Mouse (Mus musculus) liver, embryonic 14.5 days (tissue): ENCODE measurements at regions not wholly inside any gene's neighbourhood (a gene's known extent, or its start where the extent isn't known, plus 50 kb on each side); places are given as distances from the start of the nearest gene placed in this dataset.

Source experiments
- ATAC-seq: fragments of 200-750 bp; cut with Nextera tagmentation; 2 replicates; pipeline ENCODE4 v1.8.0; 2017; ENCODE audit warnings: moderate number of reproducible peaks, mild to moderate bottlenecking, moderate library complexity; ENCODE audit not compliant: insufficient read depth
- DNase-seq, 3 experiments: peaks; one replicate each; pipeline ENCODE4 v3.0.0-alpha.2; 2012 to 2013; ENCODE audit warnings: low read depth in 3 of 3, low spot score in 3 of 3
- H3K27ac ChIP-seq: fragments of 300-500 bp; sonication (generic); 2 replicates; pipeline ENCODE4 v1.5.1; 2014; ENCODE audit warnings: moderate library complexity, mild to moderate bottlenecking, control low read depth, inconsistent platforms
- H3K27me3 ChIP-seq: fragments of 300-500 bp; sonication (generic); 2 replicates; pipeline ENCODE4 v1.6.1; 2014; ENCODE audit warnings: mild to moderate bottlenecking, low read length, moderate library complexity; ENCODE audit not compliant: control insufficient read depth, insufficient read depth
- H3K36me3 ChIP-seq: fragments of 300-500 bp; sonication (generic); replicated peaks from 2 replicates; pipeline ENCODE4 v1.6.1; 2014; ENCODE audit warnings: low read depth; ENCODE audit not compliant: control insufficient read depth, insufficient read depth
- H3K4me1 ChIP-seq, 2 experiments: fragments of 200-500 bp in 1 of 2; fragments of 300-500 bp in 1 of 2; sonication (generic) in 1 of 2; replicated peaks; 2 replicates each; pipeline ENCODE4 v1.6.1; 2012 to 2014; ENCODE audit warnings: antibody characterized with exemption in 1 of 2, inconsistent platforms in 1 of 2, low read length in 1 of 2; ENCODE audit not compliant: control insufficient read depth in 2 of 2, insufficient read depth in 2 of 2
- H3K4me2 ChIP-seq: fragments of 300-500 bp; sonication (generic); 2 replicates; pipeline ENCODE4 v1.6.1; 2014; ENCODE audit warnings: low read depth, mild to moderate bottlenecking, control low read depth, moderate library complexity
- H3K4me3 ChIP-seq, 2 experiments: fragments of 200-500 bp in 1 of 2; fragments of 300-500 bp in 1 of 2; sonication (generic) in 1 of 2; 2 replicates each; pipeline ENCODE4 v1.5.1; 2012 to 2014; ENCODE audit warnings: low read depth in 2 of 2, low read length in 2 of 2, mild to moderate bottlenecking in 2 of 2, control low read depth in 1 of 2, inconsistent platforms in 1 of 2, moderate library complexity in 1 of 2; ENCODE audit not compliant: insufficient read depth in 1 of 2
- H3K9ac ChIP-seq: fragments of 300-500 bp; sonication (generic); replicated peaks from 2 replicates; pipeline ENCODE4 v1.6.1; 2014; ENCODE audit warnings: mild to moderate bottlenecking, control low read depth, moderate library complexity
- H3K9me3 ChIP-seq: fragments of 300-500 bp; sonication (generic); 2 replicates; pipeline ENCODE4 v1.6.1; 2016; ENCODE audit warnings: low read length, mixed read lengths; ENCODE audit not compliant: control insufficient read depth
- CTCF ChIP-seq: IDR thresholded peaks from 2 replicates; pipeline ENCODE4 v1.5.1; 2016; ENCODE audit warnings: antibody characterized with exemption, low read depth, control low read depth
- EP300 ChIP-seq: IDR thresholded peaks from 2 replicates; pipeline ENCODE4 v1.6.1; 2016; ENCODE audit warnings: antibody characterized with exemption, low read depth
- WGBS: fragments of 180-500 bp; shearing (Covaris S2); extraction: QIAGEN DNeasy Blood & Tissue Kit; methylation state at CpG from one replicate; pipeline ENCODE4 v1.1.7; 2014; ENCODE audit not compliant: insufficient replicate concordance; 5-methylcytosine and 5-hydroxymethylcytosine counted together

DNA sequence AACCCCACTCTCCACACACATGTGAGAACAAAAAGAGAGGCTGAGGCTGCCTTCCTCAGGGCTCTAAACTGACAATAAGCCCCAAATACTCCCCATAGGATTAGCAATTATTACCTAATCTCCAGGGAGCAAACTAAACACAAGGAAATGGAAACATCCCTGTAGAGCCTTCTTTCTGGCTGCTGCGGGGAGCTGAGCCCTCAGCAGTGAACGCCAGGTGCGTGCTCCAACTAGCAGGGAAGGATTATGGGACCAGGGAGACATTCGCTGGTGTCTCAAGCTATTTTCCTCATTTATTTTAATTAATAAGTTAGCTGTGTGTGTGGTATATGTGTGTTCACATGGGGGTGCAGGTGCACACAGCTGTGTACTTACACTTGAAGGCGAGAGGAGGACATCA lies 144.4 kb downstream of the Chst1 start:
- WGBS: 57% methylated on average over 5 of the region's 5 CpGs
- Histone ChIP-seq H3K4me1 (no peaks in the 10 kb centered on the region), H3K4me2 (no peak overlapping the region), H3K9me3 (no peaks in the 10 kb centered on the region), H3K9ac (no peak overlapping the region), H3K27me3 (no peaks in the 10 kb centered on the region), H3K4me3 (no peak overlapping the region), H3K27ac (no peak overlapping the region), H3K36me3 (no peaks in the 10 kb centered on the region)
- no peak for DNase-seq
- no peak for TF ChIP-seq CTCF
- TF ChIP-seq EP300: no peak
- ATAC-seq: no peak

DNA sequence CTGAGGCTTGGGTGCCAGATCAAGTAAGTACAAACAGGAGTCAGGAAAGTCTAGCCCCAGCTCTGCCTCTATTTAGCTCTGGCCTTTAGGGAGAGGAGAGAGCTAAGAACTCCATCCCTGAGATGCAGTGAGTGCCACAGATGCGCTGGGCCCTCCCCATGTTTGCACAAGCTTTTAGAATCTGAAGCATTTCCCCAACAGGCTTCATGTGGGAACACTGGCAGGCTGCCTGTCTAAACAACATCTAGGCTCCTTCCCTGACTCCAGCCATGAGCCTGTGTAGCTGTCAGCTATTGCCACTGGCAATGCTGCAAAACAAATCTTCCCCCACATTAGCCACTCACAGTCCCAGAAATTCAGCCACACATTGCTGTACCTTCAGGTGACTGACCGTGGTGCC lies 147.9 kb downstream of the Chst1 start:
- ATAC-seq (no peak), DNase-seq (no peak)
- Histone ChIP-seq H3K36me3 (no peaks in the 10 kb centered on the region), H3K4me3 (no peak overlapping the region), H3K9me3 (no peaks in the 10 kb centered on the region), H3K27ac (no peak overlapping the region), H3K27me3 (no peaks in the 10 kb centered on the region), H3K4me1 (peaks cover 0 to 4% of the 10 kb centered on the region in 2 experiments; a peak in 1 of 4 replicates), H3K4me2 (no peak overlapping the region), H3K9ac (no peak overlapping the region)
- TF ChIP-seq EP300 (no peak), CTCF (no peak)
- 70% methylated on average over 2 of the region's 2 CpGs for WGBS

DNA sequence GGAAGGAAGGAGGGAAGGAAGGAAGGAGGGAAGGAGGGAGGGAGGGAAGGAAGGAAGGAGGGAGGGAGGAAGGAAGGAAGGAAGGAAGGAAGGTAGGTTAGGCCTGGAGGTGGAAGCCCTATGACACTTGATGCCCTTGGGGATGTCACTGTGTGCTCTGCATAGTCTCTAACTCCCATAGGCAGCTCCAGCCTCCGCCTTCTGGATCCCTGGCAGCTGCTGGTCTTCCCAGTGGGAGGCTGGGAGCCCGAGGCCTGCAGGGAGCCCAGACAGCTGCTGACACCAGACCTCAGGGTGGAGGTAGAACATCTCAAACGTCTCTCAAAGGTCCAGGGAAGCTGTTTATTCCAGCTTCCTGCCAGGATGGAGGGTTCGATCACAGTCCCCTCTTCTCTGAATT lies 150.6 kb downstream of the Chst1 start:
- WGBS: 38% methylated on average over 4 of the region's 4 CpGs
- DNase-seq (no peak), ATAC-seq (no peak)
- H3K36me3 ChIP-seq: no peaks in the 10 kb centered on the region
- TF ChIP-seq EP300 (no peak), CTCF (no peak)
- no peak overlapping the region for H3K27ac ChIP-seq
- no peak overlapping the region for H3K9ac ChIP-seq
- H3K4me3 ChIP-seq: no peak overlapping the region
- no peaks in the 10 kb centered on the region for H3K9me3 ChIP-seq
- H3K27me3 ChIP-seq: no peaks in the 10 kb centered on the region
- peaks cover 0 to 4% of the 10 kb centered on the region in 2 experiments; a peak in 1 of 4 replicates for H3K4me1 ChIP-seq
- H3K4me2 ChIP-seq: no peak overlapping the region

- no peak overlapping the region for H3K4me2 ChIP-seq
- WGBS: 22% methylated on average over 4 of the region's 4 CpGs
Observed at GRCm38 (mm10) chr2:92750672-92751071, 151.2 kb downstream of the Chst1 start.

DNA sequence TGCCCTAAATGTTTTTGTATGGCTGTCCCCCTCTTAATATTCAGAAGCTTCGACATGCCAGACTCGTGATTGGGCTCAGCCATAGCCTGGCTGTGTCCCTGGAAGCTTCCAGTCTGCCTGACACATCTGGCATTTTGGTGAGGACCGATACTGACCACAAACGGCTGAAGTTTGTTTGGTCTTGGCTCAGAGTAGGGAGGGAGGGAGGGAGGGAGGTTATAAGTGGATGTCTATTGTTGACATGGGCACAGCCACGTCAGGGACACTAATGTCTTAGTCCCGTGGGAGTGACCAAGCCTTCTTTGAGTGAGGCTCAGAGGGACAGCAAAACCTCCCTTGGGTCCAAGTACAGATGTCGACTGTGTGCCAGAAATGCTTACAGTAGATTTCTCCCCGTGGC lies 151.7 kb downstream of the Chst1 start:
- Histone ChIP-seq H3K27ac (no peak overlapping the region), H3K36me3 (no peaks in the 10 kb centered on the region), H3K4me2 (no peak overlapping the region), H3K9ac (no peak overlapping the region), H3K4me1 (peaks cover 0 to 4% of the 10 kb centered on the region in 2 experiments; a peak in 1 of 4 replicates), H3K27me3 (no peaks in the 10 kb centered on the region), H3K4me3 (no peak overlapping the region), H3K9me3 (no peaks in the 10 kb centered on the region)
- ATAC-seq: no peak; the same call in 1 of the 2 replicates
- WGBS: 22% methylated on average over 8 of the region's 8 CpGs
- no peak for DNase-seq
- TF ChIP-seq CTCF: no peak
- TF ChIP-seq EP300: no peak

More at GRCm38 (mm10) chr2:92750672-92751071, 151.2 kb downstream of the Chst1 start:
- DNase-seq: no peak
- Histone ChIP-seq H3K9me3 (no peaks in the 10 kb centered on the region), H3K9ac (no peak overlapping the region), H3K27ac (no peak overlapping the region), H3K27me3 (no peaks in the 10 kb centered on the region), H3K36me3 (no peaks in the 10 kb centered on the region), H3K4me3 (no peak overlapping the region), H3K4me1 (peaks cover 0 to 4% of the 10 kb centered on the region in 2 experiments; a peak in 1 of 4 replicates)
- TF ChIP-seq CTCF (no peak), EP300 (no peak)
- ATAC-seq: peak; percentile 28; the same call in 1 of the 2 replicates
